Mouse (Mus musculus): ENCODE results near the gene Tnp2.

DNA sequence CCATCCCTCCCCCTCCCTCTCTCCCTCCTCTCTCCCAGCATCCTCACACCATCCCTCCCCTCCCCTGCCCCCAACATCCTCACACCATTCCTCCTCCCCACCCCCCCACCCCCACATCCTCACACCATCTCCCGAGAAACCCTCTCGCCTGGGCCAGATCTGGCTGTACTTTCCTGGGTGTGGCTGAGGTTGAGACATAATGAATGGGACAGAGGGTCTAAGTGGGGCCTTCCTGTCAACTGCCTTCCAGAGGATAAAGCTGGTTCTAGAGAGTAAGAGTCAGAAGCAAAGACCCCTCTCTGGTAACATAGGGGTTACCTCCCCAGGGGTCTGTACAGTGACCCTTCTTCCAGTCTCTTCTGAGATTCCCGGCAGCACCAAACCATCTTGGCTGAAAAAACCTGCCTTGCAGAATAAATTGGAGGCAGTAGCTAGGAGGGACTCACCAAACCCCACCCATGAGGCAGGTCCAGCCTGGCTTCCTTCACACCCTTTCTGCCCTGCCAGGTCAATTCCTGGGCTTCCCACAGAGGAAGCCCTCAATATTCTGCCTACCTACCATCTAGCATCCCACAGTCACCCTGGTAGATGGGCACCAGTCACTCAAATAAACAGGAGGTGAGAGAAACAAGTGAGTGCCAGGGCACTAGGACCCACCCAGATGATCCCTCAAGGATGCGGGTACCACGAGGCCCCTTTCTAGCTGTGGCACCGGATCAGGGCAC is 24.8 kb downstream of the Tnp2 start:
- TF ChIP-seq POLR2A (IDR thresholded peaks at IDR 0.05; ENCODE audit: low read depth, low read length) = no peak
- TF ChIP-seq CTCF (IDR thresholded peaks at IDR 0.05; ENCODE audit: borderline replicate concordance, insufficient read depth, low read length) = no peak
